Mouse (Mus musculus) heart, embryonic 15.5 days (tissue): Measurements from ENCODE around the gene Gm29582. TPM values are rescaled to one million over a fixed set of nuclear protein-coding genes. Genes with fewer than 3 reads are reported as not detected.
"Not testable (repeated sequence)": the region's sequence is repeated elsewhere in the genome, so short reads cannot be mapped to it uniquely, and the experiment has no call there.

Experiments
- ATAC-seq: fragments of 200-750 bp; cut with Nextera tagmentation; replicated peaks from 2 replicates; pipeline ENCODE4 v1.8.0; 2017; ENCODE audit warnings: low read depth, moderate TSS enrichment; ENCODE audit not compliant: insufficient number of reproducible peaks, insufficient read depth, low FRiP score
- H3K27ac ChIP-seq: fragments of 300-500 bp; sonication (generic); 2 replicates; pipeline ENCODE4 v1.5.1; 2015; ENCODE audit warnings: mild to moderate bottlenecking, inconsistent platforms
- H3K27me3 ChIP-seq: fragments of 300-500 bp; sonication (generic); 2 replicates; pipeline ENCODE4 v1.6.1; 2015; ENCODE audit warnings: inconsistent platforms
- H3K36me3 ChIP-seq: fragments of 300-500 bp; sonication (generic); 2 replicates; pipeline ENCODE4 v1.6.1; 2015; ENCODE audit warnings: mild to moderate bottlenecking, inconsistent platforms
- H3K4me1 ChIP-seq: fragments of 300-500 bp; sonication (generic); replicated peaks from 2 replicates; pipeline ENCODE4 v1.6.1; 2015; ENCODE audit warnings: inconsistent platforms
- H3K4me2 ChIP-seq: fragments of 300-500 bp; sonication (generic); 2 replicates; pipeline ENCODE4 v1.6.1; 2015; ENCODE audit warnings: inconsistent platforms, mild to moderate bottlenecking, moderate library complexity
- H3K4me3 ChIP-seq: fragments of 300-500 bp; sonication (generic); 2 replicates; pipeline ENCODE4 v1.5.1; 2015; ENCODE audit warnings: mild to moderate bottlenecking, inconsistent platforms
- H3K9ac ChIP-seq: fragments of 300-500 bp; sonication (generic); 2 replicates; pipeline ENCODE4 v1.6.1; 2015; ENCODE audit warnings: mild to moderate bottlenecking, inconsistent platforms
- H3K9me3 ChIP-seq: fragments of 300-500 bp; sonication (generic); replicated peaks from 2 replicates; pipeline ENCODE4 v1.6.1; 2016; ENCODE audit warnings: inconsistent platforms
- whole genome bisulfite sequencing: fragments of 180-500 bp; shearing (Covaris S2); methylation state at CpG from one replicate; pipeline ENCODE4 v1.1.7; 2015; ENCODE audit warnings: mixed read lengths; 5-methylcytosine and 5-hydroxymethylcytosine counted together
- polyA plus RNA-seq: library from polyadenylated mRNA; unstranded; fragments of >200 nt; fragmentation: Nextera tagmentation; extraction: Ambion mirVana; gene quantifications from 2 replicates; pipeline ENCODE4 v1.2.1, GENCODE M21; 2015

The Gm29582 gene
- polyA plus RNA-seq: not detected in 2 replicates

DNA sequence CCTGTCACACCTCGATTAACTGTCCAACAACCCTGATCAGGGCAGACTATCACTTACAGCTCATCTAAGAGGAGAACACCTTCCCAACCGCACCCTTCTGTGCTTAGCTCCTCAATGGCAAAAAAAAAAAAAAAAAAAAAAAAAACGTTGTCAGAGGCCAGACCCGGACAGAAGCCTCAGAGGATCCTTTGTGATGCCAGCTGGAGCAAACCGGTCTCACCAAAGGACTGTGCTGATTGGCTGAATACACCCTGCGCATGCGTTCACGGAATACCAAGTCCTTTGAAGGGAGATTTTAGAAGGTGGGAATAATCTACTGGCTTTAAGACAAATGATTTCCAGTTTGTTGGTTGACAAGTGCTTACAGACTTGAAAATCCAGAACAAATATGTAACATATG, at the start of gene Gm29582:
Gene Gm29582 (minus strand): TSS at position 101 of the 400 bp plus-strand sequence.
- H3K9me3 ChIP-seq, H3K27me3 ChIP-seq, H3K9ac ChIP-seq, ATAC-seq, H3K27ac ChIP-seq, H3K4me1 ChIP-seq, H3K4me3 ChIP-seq, H3K4me2 ChIP-seq, H3K36me3 ChIP-seq: not testable (repeated sequence)
- WGBS: no CpG with 5 or more reads among the region's 8 CpGs
